Mouse (Mus musculus): Measurements from ENCODE around the gene Ifnb1. TPM values are rescaled to one million over a fixed set of nuclear protein-coding genes. Genes with fewer than 3 reads are reported as not detected.

The Ifnb1 gene
- polyA plus RNA-seq (2012; rRNA removed) = not detected in 2 replicates

GRCm38 (mm10) chr4:88522674-88523073, at the start of gene Ifnb1:
Gene Ifnb1, minus strand, starts transcription at chr4:88522774.

GRCm38 (mm10) chr4:88571698-88572097, 49.1 kb upstream of the Ifnb1 start, which contains the start of gene Ifna14:
Gene Ifna14, minus strand, starts transcription at chr4:88571798.

GRCm38 (mm10) chr4:88558145-88558544, 35.6 kb upstream of the Ifnb1 start, which contains the start of gene Ifna15:
Gene Ifna15, minus strand, starts transcription at chr4:88558245.

Other genes starting within 250 kb of the Ifnb1 start
- 1.7 and 1.9 TPM in 2 replicates for gene Hacd4, start 83.8 kb downstream of the Ifnb1 start, polyA plus RNA-seq (2012; rRNA removed)
- gene Ifna15, start 35.5 kb upstream of the Ifnb1 start, polyA plus RNA-seq (2012; rRNA removed) = not detected in 2 replicates
- gene Ifna14, start 49.0 kb upstream of the Ifnb1 start, polyA plus RNA-seq (2012; rRNA removed) = not detected in 2 replicates
- not detected in 2 replicates for gene Ifna9, start 69.6 kb upstream of the Ifnb1 start, polyA plus RNA-seq (2012; rRNA removed)
- gene Ifna12, start 80.6 kb upstream of the Ifnb1 start, polyA plus RNA-seq (2012; rRNA removed) = not detected in 2 replicates
- gene C87499, start 111.6 kb upstream of the Ifnb1 start, polyA plus RNA-seq (2012; rRNA removed) = not detected in 2 replicates
- not detected in 2 replicates for gene Ifna13, start 121.7 kb upstream of the Ifnb1 start, polyA plus RNA-seq (2012; rRNA removed)
- not detected in 2 replicates for gene Ifna16, start 154.2 kb upstream of the Ifnb1 start, polyA plus RNA-seq (2012; rRNA removed)
- gene Ifna2, start 161.1 kb upstream of the Ifnb1 start, polyA plus RNA-seq (2012; rRNA removed) = not detected in 2 replicates
- not detected in 2 replicates for gene Ifnab, start 168.6 kb upstream of the Ifnb1 start, polyA plus RNA-seq (2012; rRNA removed)
- 0.03 and 0.05 TPM in 2 replicates for gene Gm26566, start 199.0 kb upstream of the Ifnb1 start, polyA plus RNA-seq (2012; rRNA removed)
- gene Klhl9, start 199.7 kb upstream of the Ifnb1 start, polyA plus RNA-seq (2012; rRNA removed) = 9.8 and 10.8 TPM in 2 replicates
- gene Gm13271, start 232.1 kb upstream of the Ifnb1 start, polyA plus RNA-seq (2012; rRNA removed) = not detected in 2 replicates
- 0.04 TPM in 1 of 2 replicates, not detected in the other for gene Gm13283, start 237.3 kb upstream of the Ifnb1 start, polyA plus RNA-seq (2012; rRNA removed)

Data from liver, embryonic 18 days (tissue).